Mouse (Mus musculus) G1E (cell line): ENCODE results near the gene Krba1. TPM values are rescaled to one million over a fixed set of nuclear protein-coding genes. Genes with fewer than 3 reads are reported as not detected.

Experiments
- ATAC-seq: 2 replicates; pipeline ENCODE4 v1.8.0; 2016; ENCODE audit warnings: mild to moderate bottlenecking; ENCODE audit not compliant: insufficient number of reproducible peaks, poor library complexity, low FRiP score, severe bottlenecking; ENCODE audit errors: extremely low read depth
- DNase-seq: peaks from one replicate; pipeline ENCODE4 v3.0.0; 2012; ENCODE audit warnings: low spot score
- H3K27me3 ChIP-seq: 2 replicates; pipeline ENCODE4 v1.6.1; 2012; ENCODE audit warnings: mild to moderate bottlenecking, low read length, inconsistent platforms; ENCODE audit not compliant: insufficient read depth
- H3K36me3 ChIP-seq: replicated peaks from 2 replicates; pipeline ENCODE3; 2012; ENCODE audit warnings: mild to moderate bottlenecking, inconsistent platforms
- H3K4me1 ChIP-seq: 2 replicates; pipeline ENCODE4 v1.6.1; 2012; ENCODE audit warnings: low read depth, low read length, inconsistent platforms, mixed read lengths; ENCODE audit not compliant: insufficient read depth
- H3K4me3 ChIP-seq: 2 replicates; pipeline ENCODE4 v1.5.1; 2012; ENCODE audit warnings: low read depth, mild to moderate bottlenecking, inconsistent platforms, low read length, moderate library complexity, mixed read lengths
- H3K9me3 ChIP-seq: replicated peaks from 2 replicates; pipeline ENCODE4 v1.6.1; 2012; ENCODE audit warnings: inconsistent platforms
- CTCF ChIP-seq: IDR thresholded peaks from 2 replicates; pipeline ENCODE4 v1.5.1; 2012; ENCODE audit warnings: low read depth, low read length, inconsistent platforms, mixed read lengths
- GATA1 ChIP-seq: IDR thresholded peaks from 2 replicates; pipeline ENCODE4 v1.6.1; 2012; ENCODE audit warnings: borderline replicate concordance, low read length, inconsistent platforms, mixed read lengths
- GATA2 ChIP-seq: IDR thresholded peaks from 2 replicates; pipeline ENCODE4 v1.6.1; 2012; ENCODE audit warnings: low read depth, low read length, inconsistent platforms, borderline replicate concordance
- POLR2AphosphoS5 ChIP-seq: IDR thresholded peaks from 2 replicates; pipeline ENCODE4 v1.6.1; 2012; ENCODE audit warnings: low read depth, low read length, inconsistent platforms; ENCODE audit not compliant: insufficient replicate concordance
- TAL1 ChIP-seq: conservative IDR thresholded peaks from 2 replicates; pipeline ENCODE4 v1.6.1; 2012; ENCODE audit warnings: low read depth, low read length, inconsistent platforms, mixed read lengths
- polyA plus RNA-seq: library from polyadenylated mRNA; stranded (reverse); fragments of >175 nt; gene quantifications from 2 replicates; pipeline ENCODE4 v1.2.3, GENCODE M21; 2012
- total RNA-seq, 2 experiments: library from RNA; stranded (forward) in 1 of 2; stranded (reverse) in 1 of 2; fragments of 200-1000 nt in 1 of 2; fragments of >200 nt in 1 of 2; fragmentation: Nextera tagmentation in 1 of 2; gene quantifications; 2 replicates each; pipeline ENCODE4 v1.2.3; 2014 to 2017

Krba1 gene
- total and polyA plus RNA-seq, 3 experiments = 0.33 TPM; not detected in 2

GRCm38 (mm10) chr6:48438475-48439125 lies 43.2 kb downstream of the Krba1 start:
- ATAC-seq (no peak), DNase-seq (no peak)
- H3K9me3 ChIP-seq = peaks cover 5% of the 10 kb centered on the region; the same call in 1 of the 2 replicates
- no peaks in the 10 kb centered on the region for H3K36me3 ChIP-seq
- H3K4me3 ChIP-seq = peak overlapping the region; percentile 15
- no peaks in the 10 kb centered on the region; the same call in 1 of the 2 replicates for H3K27me3 ChIP-seq
- TF ChIP-seq GATA2 = no peak
- no peak for TF ChIP-seq CTCF
- TF ChIP-seq POLR2AphosphoS5 = no peak
- TF ChIP-seq TAL1 = no peak
- TF ChIP-seq GATA1 = no peak
- 0 out of 2 replicates have a peak, but pooled peaks cover under 1% of the 10 kb centered on the region for H3K4me1 ChIP-seq

DNA sequence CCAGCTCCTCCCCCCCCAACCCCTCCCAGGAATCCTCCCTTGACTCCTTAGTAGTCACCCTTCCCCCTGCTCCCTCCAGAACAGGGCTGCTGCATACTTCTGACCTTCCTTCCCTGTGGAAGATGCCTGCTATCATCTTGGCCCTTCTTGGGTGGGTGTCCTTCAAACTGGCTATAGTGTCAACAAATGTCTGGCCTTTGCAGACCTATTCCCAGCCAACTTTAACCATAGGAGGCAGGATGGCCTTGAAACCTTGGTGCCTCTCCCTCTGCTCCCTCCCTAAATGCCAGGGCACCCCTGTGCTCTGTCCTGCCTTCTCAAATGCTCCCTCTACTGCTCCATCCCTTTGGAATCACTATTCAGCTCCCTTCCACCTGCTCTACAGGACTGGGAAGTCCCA lies 44.3 kb downstream of the Krba1 start:
- H3K27me3 ChIP-seq = peaks cover 7% of the 10 kb centered on the region; the same call in 1 of the 2 replicates
- H3K36me3 ChIP-seq = no peaks in the 10 kb centered on the region
- TF ChIP-seq GATA2 (no peak), GATA1 (no peak), CTCF (no peak), POLR2AphosphoS5 (no peak), TAL1 (no peak)
- peaks cover 6% of the 10 kb centered on the region for H3K4me1 ChIP-seq
- no peak overlapping the region for H3K4me3 ChIP-seq
- H3K9me3 ChIP-seq = peaks cover 5% of the 10 kb centered on the region; the same call in 1 of the 2 replicates
- DNase-seq = no peak
- no peak for ATAC-seq

DNA sequence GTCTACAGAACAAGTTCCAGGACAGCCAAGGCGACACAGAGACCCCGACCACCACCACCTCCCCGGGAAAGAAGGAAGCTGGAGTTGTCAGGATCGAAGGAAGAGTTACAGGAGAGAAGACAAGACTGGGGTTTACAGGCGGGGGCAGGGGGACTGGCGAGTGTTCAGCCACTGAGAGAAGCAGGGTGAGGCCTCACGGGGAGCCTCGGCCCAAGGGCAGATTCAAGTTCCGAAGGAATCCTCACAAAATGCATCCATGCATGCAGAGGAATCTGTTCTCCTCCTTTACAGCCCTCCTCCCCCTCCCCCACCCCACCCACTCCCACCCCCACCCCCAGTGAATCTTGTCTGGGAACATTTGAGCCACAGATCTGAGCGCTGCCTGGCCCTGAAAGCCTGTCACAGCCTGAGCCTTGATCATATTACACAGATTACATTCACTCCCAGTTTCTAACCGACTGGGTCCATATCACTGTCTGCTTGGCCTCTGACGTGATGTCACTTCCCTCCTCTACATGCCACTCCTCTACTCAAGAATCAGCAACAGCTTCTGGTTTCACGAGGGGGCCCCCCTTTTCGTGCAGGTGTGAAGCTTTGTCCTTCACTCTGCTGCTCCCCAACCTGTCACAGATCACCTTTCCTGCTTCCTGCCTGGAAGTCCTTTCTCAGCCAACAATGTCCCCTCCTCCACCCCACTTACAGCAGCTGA lies 45.1 kb downstream of the Krba1 start:
- H3K4me1 ChIP-seq = peaks cover 6% of the 10 kb centered on the region
- peaks cover 15% of the 10 kb centered on the region; the same call in 1 of the 2 replicates for H3K27me3 ChIP-seq
- ATAC-seq (no peak), DNase-seq (no peak)
- no peaks in the 10 kb centered on the region for H3K36me3 ChIP-seq
- TF ChIP-seq TAL1 = no peak
- TF ChIP-seq CTCF = no peak
- TF ChIP-seq GATA2 = no peak
- no peak for TF ChIP-seq GATA1
- TF ChIP-seq POLR2AphosphoS5 = no peak
- H3K9me3 ChIP-seq = peaks cover 5% of the 10 kb centered on the region; the same call in 1 of the 2 replicates
- H3K4me3 ChIP-seq = no peak overlapping the region

DNA sequence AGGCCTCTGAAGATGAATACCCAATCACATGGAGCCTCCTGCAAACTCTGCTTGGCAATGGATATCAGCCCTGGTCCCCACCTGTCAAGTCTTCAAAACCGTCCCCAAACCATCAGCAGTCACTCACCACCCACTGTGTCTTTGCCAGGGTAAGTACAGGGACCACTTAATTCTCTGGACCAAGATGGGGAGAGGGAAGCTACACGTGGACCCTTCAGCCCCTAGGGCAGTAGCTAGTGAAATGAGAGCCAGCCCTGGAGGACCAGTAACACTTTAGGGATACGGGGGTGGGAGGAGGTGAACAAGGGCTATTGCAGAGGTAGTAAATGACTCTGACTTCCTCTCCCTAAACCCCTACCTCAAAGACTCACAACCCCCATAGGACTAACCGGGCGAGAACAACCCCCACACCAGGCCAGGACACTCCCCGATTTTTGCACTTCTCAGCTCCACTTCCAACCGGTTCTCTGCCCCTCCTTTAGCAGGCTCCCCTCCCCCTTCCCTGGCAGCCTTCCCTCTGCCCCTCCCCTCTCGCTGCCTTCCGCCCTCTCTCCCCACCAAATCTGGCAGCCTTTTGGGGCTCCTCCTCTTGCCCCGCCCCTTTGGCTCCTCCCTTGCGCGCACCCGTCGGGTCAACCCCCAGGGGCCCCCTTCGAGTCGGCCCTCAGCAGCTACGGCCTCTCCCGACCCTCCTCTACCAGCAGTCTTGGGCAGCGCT lies 48.4 kb downstream of the Krba1 start:
- Histone ChIP-seq H3K4me1 (peaks cover 6% of the 10 kb centered on the region), H3K4me3 (peak overlapping the region; percentile 16; the same call in 1 of the 2 replicates), H3K36me3 (no peaks in the 10 kb centered on the region), H3K9me3 (peaks cover 3% of the 10 kb centered on the region; the same call in 1 of the 2 replicates), H3K27me3 (peaks cover 20% of the 10 kb centered on the region; the same call in 1 of the 2 replicates)
- DNase-seq (no peak), ATAC-seq (no peak)
- no peak for TF ChIP-seq POLR2AphosphoS5
- no peak for TF ChIP-seq GATA2
- TF ChIP-seq CTCF = no peak
- no peak for TF ChIP-seq GATA1
- no peak for TF ChIP-seq TAL1

GRCm38 (mm10) chr6:48444310-48445180 lies 49.2 kb downstream of the Krba1 start:
- H3K9me3 ChIP-seq = no peaks in the 10 kb centered on the region
- no peak for TF ChIP-seq TAL1
- TF ChIP-seq GATA2 = no peak
- TF ChIP-seq CTCF = no peak
- TF ChIP-seq POLR2AphosphoS5 = no peak
- TF ChIP-seq GATA1 = no peak
- no peaks in the 10 kb centered on the region for H3K36me3 ChIP-seq
- peaks cover 6% of the 10 kb centered on the region for H3K4me1 ChIP-seq
- peaks cover 20% of the 10 kb centered on the region; the same call in 1 of the 2 replicates for H3K27me3 ChIP-seq
- peak overlapping the region; percentile 16; the same call in 1 of the 2 replicates for H3K4me3 ChIP-seq
- ATAC-seq = no peak
- DNase-seq = no peak
